Mouse (Mus musculus): ENCODE measurements around the gene Hoxb4.

DNA sequence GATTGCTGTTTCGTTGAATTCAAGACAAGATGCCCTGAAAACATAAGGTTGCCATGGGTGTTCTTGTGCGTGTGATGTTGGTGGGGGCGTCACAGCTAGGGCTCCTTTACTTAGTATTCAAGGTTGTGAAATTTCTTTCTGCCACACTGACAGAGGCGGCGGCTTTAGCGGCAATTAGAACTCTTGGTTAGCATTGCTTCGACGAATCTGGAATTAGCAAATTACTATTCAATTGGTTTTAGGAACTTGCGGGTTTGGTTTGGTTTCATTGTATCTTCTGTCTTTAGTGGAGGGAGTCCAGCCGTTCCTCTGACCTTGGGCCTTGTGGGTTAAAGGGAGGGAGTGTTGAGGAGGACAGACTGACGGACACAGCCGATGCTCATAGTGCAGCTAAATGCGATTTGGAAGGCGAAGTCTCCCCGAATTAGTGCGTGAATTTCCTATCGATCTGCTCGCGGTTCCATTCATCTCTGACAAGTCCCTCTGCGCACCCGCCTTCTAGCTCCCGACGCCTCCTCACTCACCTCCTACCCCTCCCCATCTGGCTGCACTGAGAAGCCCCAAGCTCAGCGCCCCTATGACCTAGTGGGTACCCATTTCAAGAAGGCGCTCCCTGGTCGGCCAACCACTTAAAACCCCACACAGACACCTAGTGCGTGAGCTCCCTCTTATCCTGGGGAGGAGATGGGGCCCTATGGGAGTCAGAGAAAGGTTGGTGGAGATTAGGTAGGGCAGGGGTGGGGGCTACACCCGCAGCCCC lies at the start of gene Hoxb4:
- TF ChIP-seq CTCF (IDR thresholded peaks at IDR 0.05; ENCODE audit: extremely low read depth, insufficient read depth, insufficient read length, insufficient replicate concordance) (no peak), POLR2A (IDR thresholded peaks at IDR 0.05; ENCODE audit: low read depth, low read length) (no peak)

All from spleen, adult 2 months (tissue).